Mouse (Mus musculus) monocyte, adult 59 days (primary cell): ENCODE data around the gene Bcl2l10. TPM values are rescaled to one million over a fixed set of nuclear protein-coding genes. Genes with fewer than 3 reads are reported as not detected.

Experiments used
- total RNA-seq, 2 experiments: library from RNA; stranded (reverse); gene quantifications; one replicate each; pipeline ENCODE4 v1.2.4; 2023

Gene Bcl2l10
- not detected for total RNA-seq

GRCm38 (mm10) chr9:75347458-75347857, at the start of gene Bcl2l10:
Gene Bcl2l10, plus strand, starts transcription at chr9:75347758.

GRCm38 (mm10) chr9:75306126-75306898, 41.2 kb upstream of the Bcl2l10 start, which contains the start of gene Gnb5:
Gene Gnb5, plus strand, starts transcription at chr9:75306288.

Other genes with a start within 250 kb of the Bcl2l10 start
- not detected for gene Myo5c, start 115.7 kb upstream of the Bcl2l10 start, total RNA-seq
- 1 to 10 TPM; 1.4 to 2.2 TPM for gene Gnb5, start 41.5 kb upstream of the Bcl2l10 start, total RNA-seq
- gene Mapk6, start 62.2 kb downstream of the Bcl2l10 start, total RNA-seq, result 100 to 1,000 TPM; 132 to 135 TPM
- gene Leo1, start 93.8 kb downstream of the Bcl2l10 start, total RNA-seq, result 10 to 100 TPM; 16.2 to 17.2 TPM
- 100 to 1,000 TPM in 1 of 2 experiments, 10 to 100 TPM in 1; 98.0 to 106 TPM for gene Tmod3, start 211.9 kb downstream of the Bcl2l10 start, total RNA-seq